Mouse (Mus musculus) bone marrow, adult 2 months (tissue): ENCODE results near the gene Pcdh17.

Source experiments
- CTCF ChIP-seq: fragments of 200-500 bp; IDR thresholded peaks from 2 replicates; pipeline ENCODE4 v1.5.1; 2011; ENCODE audit warnings: low read length, control low read depth; ENCODE audit not compliant: control insufficient read depth, insufficient read depth
- POLR2A ChIP-seq: fragments of 200-500 bp; IDR thresholded peaks from 2 replicates; pipeline ENCODE4 v1.6.1; 2011; ENCODE audit warnings: low read depth, mild to moderate bottlenecking, control low read depth, low read length, borderline replicate concordance; ENCODE audit not compliant: control insufficient read depth

GRCm38 (mm10) chr14:84532397-84532796 is 89.0 kb downstream of the Pcdh17 start:
- TF ChIP-seq CTCF (no peak), POLR2A (no peak)
